Mouse (Mus musculus): ENCODE results near the gene Pus7l. TPM values are rescaled to one million over a fixed set of nuclear protein-coding genes. Genes with fewer than 3 reads are reported as not detected.

Pus7l gene
- polyA plus RNA-seq, 1 experiment from 2014 or later = 5.9 TPM

DNA sequence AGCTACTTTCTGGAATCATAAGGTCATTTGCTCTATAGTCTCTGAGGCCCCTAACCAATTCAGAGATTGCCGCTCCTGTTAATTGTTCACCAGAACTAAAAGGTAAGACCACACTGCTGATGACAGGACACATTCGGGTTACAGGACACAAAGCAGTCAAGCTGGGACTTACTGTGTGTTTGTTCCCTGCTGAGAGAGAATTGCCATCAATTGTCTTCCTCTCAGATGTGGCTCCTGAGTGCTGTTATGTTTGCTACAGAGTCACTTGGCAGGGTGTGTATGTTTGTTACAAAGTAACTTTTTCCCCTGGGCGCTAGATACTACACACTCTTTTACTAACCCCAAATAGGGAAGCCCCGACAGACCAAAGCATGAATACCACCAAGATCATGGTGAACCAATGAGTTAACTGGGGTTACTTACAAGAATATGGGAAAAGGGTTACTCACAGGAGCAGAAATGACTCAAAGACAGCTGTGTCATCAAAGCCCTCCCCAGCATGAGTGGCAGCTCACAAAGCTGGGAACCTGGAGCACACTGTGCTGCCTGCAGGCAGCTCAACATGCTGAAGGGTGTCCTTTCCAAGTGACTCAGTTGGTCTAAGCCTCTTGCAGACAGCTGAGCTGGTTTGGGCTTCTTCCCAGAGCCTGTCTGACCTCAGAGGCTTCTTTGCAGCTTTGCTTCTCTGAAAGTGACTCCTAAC, 31.4 kb upstream of the Pus7l start:
- no peaks in the 10 kb centered on the region for H3K4me1 ChIP-seq (ENCODE audit: control insufficient read depth, insufficient read depth, low read length)
- 62% methylated on average over 4 of the region's 4 CpGs for WGBS (ENCODE audit: insufficient replicate concordance)
- no peak overlapping the region for H3K4me2 ChIP-seq
- no peak overlapping the region for H3K4me3 ChIP-seq (ENCODE audit: low read depth, low read length)
- H3K27me3 ChIP-seq (ENCODE audit: control insufficient read depth, insufficient read depth, low read length) = no peaks in the 10 kb centered on the region
- H3K27ac ChIP-seq (ENCODE audit: low read depth, low read length) = no peak overlapping the region
- no peak overlapping the region for H3K9ac ChIP-seq (ENCODE audit: low read depth, low read length)
- peaks cover 3% of the 10 kb centered on the region for H3K36me3 ChIP-seq (ENCODE audit: control insufficient read depth, insufficient read depth, low read length)
- no peaks in the 10 kb centered on the region for H3K9me3 ChIP-seq (replicated peaks; ENCODE audit: control insufficient read depth, low read length)
- no peak for ATAC-seq (replicated peaks; ENCODE audit: insufficient number of reproducible peaks, low FRiP score, low TSS enrichment)

DNA sequence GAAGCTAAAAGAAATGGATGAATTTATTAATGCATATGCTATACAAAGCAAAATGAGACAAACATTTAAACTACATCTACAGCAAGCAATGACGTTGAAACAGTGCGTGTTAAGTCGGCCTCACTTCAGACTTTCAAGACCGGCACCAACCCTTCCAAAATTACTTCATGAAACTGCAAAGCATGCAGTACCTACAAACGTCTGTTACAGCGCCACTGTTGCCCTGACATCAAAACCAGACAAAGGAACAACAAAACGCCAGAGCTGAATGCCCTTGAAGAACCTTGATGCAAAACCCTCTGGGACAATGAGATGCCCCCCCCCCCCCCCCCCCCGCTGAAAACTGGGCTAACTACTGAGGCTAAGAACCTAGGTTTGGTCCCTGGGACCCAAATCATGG, 29.4 kb upstream of the Pus7l start:
- ATAC-seq (replicated peaks; ENCODE audit: insufficient number of reproducible peaks, low FRiP score, low TSS enrichment) = no peak
- Histone ChIP-seq H3K9ac (ENCODE audit: low read depth, low read length) (no peak overlapping the region), H3K4me3 (ENCODE audit: low read depth, low read length) (no peak overlapping the region), H3K27me3 (ENCODE audit: control insufficient read depth, insufficient read depth, low read length) (no peaks in the 10 kb centered on the region), H3K9me3 (replicated peaks; ENCODE audit: control insufficient read depth, low read length) (no peaks in the 10 kb centered on the region), H3K4me2 (no peak overlapping the region), H3K4me1 (ENCODE audit: control insufficient read depth, insufficient read depth, low read length) (no peaks in the 10 kb centered on the region), H3K36me3 (ENCODE audit: control insufficient read depth, insufficient read depth, low read length) (no peaks in the 10 kb centered on the region), H3K27ac (ENCODE audit: low read depth, low read length) (no peak overlapping the region)
- 62% methylated on average over 8 of the region's 8 CpGs for WGBS (ENCODE audit: insufficient replicate concordance)

DNA sequence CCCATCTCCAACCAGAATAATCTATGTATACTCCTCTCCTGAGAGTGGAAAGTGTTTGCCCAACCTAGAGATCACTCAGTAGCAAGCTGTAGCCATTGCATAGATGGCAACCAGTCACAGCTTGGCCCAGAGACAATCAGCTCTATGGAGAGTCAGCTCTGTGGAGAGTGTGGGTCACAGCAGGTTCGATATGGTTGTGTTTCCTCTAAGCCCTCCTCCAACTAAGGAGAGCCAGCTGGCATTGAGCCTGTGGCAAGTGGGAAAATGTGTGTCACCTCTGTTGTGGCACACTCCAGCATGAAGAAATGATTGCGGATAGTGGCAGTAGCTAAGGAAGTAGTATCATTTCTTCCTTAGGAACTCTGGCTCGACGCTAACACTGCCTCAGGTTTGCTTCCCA, 28.2 kb upstream of the Pus7l start:
- H3K9me3 ChIP-seq (replicated peaks; ENCODE audit: control insufficient read depth, low read length) = no peaks in the 10 kb centered on the region
- no peak overlapping the region for H3K27ac ChIP-seq (ENCODE audit: low read depth, low read length)
- H3K4me1 ChIP-seq (ENCODE audit: control insufficient read depth, insufficient read depth, low read length) = no peaks in the 10 kb centered on the region
- 83% methylated on average over 4 of the region's 4 CpGs for WGBS (ENCODE audit: insufficient replicate concordance)
- H3K4me2 ChIP-seq = no peak overlapping the region
- H3K9ac ChIP-seq (ENCODE audit: low read depth, low read length) = no peak overlapping the region
- no peak for ATAC-seq (replicated peaks; ENCODE audit: insufficient number of reproducible peaks, low FRiP score, low TSS enrichment)
- H3K4me3 ChIP-seq (ENCODE audit: low read depth, low read length) = no peak overlapping the region
- no peaks in the 10 kb centered on the region for H3K27me3 ChIP-seq (ENCODE audit: control insufficient read depth, insufficient read depth, low read length)
- H3K36me3 ChIP-seq (ENCODE audit: control insufficient read depth, insufficient read depth, low read length) = no peaks in the 10 kb centered on the region

DNA sequence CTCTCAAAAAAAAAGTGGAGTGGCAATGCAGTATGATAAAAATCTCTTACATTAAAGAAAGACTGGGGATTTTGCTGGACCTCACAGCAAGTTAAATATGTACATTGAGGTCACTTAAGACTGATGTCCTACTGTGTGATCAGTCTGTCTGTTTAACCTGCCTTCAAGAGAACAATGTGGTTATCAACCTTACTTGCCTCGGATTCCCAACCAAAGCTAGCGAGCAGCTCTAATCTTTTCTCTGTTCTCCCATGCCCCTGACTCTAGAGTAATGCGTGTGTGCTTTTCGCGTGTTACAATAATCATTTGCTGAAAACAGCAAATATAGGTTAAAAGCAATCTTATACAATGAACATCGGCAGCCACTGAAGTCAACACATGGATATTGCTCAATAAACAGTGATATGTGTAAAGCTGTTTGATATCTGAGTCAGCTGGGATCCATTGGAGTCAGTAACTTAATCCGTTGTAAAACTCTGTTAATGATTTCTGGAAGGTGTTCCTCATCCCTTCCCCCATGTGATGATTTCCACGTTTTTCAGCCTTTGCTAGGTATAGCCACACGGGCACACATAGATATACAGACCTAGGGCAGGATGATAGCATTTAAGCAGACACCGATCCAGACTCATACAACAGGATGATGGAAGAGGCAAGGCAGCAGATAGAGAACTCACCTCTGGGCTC, 25.3 kb upstream of the Pus7l start:
- no peak overlapping the region for H3K9ac ChIP-seq (ENCODE audit: low read depth, low read length)
- ATAC-seq (replicated peaks; ENCODE audit: insufficient number of reproducible peaks, low FRiP score, low TSS enrichment) = no peak
- H3K4me3 ChIP-seq (ENCODE audit: low read depth, low read length) = no peak overlapping the region
- H3K27me3 ChIP-seq (ENCODE audit: control insufficient read depth, insufficient read depth, low read length) = no peaks in the 10 kb centered on the region
- H3K27ac ChIP-seq (ENCODE audit: low read depth, low read length) = no peak overlapping the region
- H3K4me1 ChIP-seq (ENCODE audit: control insufficient read depth, insufficient read depth, low read length) = no peaks in the 10 kb centered on the region
- H3K9me3 ChIP-seq (replicated peaks; ENCODE audit: control insufficient read depth, low read length) = no peaks in the 10 kb centered on the region
- H3K4me2 ChIP-seq = no peak overlapping the region
- WGBS (ENCODE audit: insufficient replicate concordance) = 81% methylated on average over 10 of the region's 10 CpGs
- no peaks in the 10 kb centered on the region for H3K36me3 ChIP-seq (ENCODE audit: control insufficient read depth, insufficient read depth, low read length)

DNA sequence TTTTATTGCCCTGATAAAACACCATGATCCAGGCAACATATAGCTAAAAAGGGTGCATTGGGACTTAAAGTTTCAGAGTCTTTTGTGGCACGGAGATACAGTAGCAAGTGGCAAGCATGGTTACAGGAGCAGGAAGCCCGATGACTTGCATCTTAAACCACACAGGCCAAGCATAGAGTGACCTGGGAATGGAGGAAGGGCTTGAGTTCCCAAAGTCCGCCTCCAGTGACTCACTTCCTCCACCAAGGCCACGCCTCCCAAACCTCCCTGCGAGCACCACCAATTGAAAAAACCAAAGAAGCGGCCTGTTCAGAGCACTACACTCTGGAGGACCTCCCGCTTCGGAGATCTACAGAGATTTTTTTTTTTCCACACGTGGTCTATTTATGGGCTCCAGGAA, 22.5 kb upstream of the Pus7l start:
- Histone ChIP-seq H3K36me3 (ENCODE audit: control insufficient read depth, insufficient read depth, low read length) (no peaks in the 10 kb centered on the region), H3K4me2 (no peak overlapping the region), H3K4me1 (ENCODE audit: control insufficient read depth, insufficient read depth, low read length) (no peaks in the 10 kb centered on the region), H3K9ac (ENCODE audit: low read depth, low read length) (no peak overlapping the region), H3K27me3 (ENCODE audit: control insufficient read depth, insufficient read depth, low read length) (no peaks in the 10 kb centered on the region), H3K9me3 (replicated peaks; ENCODE audit: control insufficient read depth, low read length) (no peaks in the 10 kb centered on the region), H3K4me3 (ENCODE audit: low read depth, low read length) (no peak overlapping the region), H3K27ac (ENCODE audit: low read depth, low read length) (no peak overlapping the region)
- no peak for ATAC-seq (replicated peaks; ENCODE audit: insufficient number of reproducible peaks, low FRiP score, low TSS enrichment)
- 78% methylated on average over 9 of the region's 9 CpGs for WGBS (ENCODE audit: insufficient replicate concordance)

DNA sequence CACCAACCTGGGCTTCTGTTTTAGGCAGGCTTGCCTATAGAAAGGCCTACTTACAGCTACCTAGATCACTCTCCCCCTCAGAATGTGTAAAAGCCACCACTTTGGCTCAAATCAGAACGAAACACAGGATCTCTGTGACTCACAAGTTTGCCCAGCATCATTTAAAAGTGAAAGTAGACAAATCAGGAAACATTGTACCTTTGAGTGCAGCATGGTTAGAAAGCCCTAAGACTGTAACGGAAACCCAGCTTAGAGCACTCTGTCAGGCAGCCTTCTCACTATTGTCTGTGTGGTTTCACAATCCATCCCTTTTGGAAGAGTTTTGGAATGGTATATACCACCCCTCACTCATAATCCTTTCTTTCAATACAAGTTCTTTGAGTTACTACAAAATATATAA, 21.6 kb upstream of the Pus7l start:
- no peak for ATAC-seq (replicated peaks; ENCODE audit: insufficient number of reproducible peaks, low FRiP score, low TSS enrichment)
- Histone ChIP-seq H3K4me1 (ENCODE audit: control insufficient read depth, insufficient read depth, low read length) (no peaks in the 10 kb centered on the region), H3K27me3 (ENCODE audit: control insufficient read depth, insufficient read depth, low read length) (no peaks in the 10 kb centered on the region), H3K4me3 (ENCODE audit: low read depth, low read length) (no peak overlapping the region), H3K27ac (ENCODE audit: low read depth, low read length) (no peak overlapping the region), H3K9me3 (replicated peaks; ENCODE audit: control insufficient read depth, low read length) (no peaks in the 10 kb centered on the region), H3K9ac (ENCODE audit: low read depth, low read length) (no peak overlapping the region), H3K4me2 (no peak overlapping the region), H3K36me3 (ENCODE audit: control insufficient read depth, insufficient read depth, low read length) (no peaks in the 10 kb centered on the region)
- 77% methylated on average over 2 of the region's 2 CpGs for WGBS (ENCODE audit: insufficient replicate concordance)

DNA sequence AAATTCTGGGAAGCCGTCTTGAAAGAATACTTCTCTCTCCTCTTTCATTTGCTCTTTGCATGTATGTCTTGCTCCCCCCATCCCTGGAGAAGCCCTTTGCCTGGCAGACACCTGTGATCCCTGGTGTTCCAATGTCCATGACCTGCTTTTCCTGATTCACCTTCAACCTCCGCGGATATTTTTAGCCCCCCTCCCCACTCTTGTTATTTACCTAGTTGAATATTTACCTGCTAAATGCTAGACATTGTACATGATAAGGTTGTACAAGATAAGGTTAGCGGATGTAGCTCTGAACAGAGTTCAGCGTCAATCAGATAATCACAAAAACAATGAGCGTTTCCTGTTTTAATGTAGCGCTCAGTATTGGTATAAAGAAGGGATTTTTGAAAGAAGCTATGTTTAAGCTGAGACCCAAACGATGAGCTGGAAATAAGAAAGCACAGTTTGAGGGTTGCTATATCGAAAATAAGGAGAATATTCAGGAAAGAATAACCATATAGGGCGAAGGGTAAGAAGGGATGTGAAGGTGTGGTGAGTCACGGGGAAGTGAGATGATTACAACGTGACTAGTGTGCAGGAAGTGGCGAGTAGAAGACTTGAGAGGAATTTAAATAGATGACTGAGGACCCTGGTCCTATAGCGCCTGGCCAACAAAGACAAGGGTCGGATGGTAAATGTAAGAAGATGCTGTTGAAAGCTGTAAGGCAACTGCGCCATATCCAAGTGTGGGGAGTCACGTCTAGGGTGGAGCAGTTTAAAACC, 15.7 kb upstream of the Pus7l start:
- Histone ChIP-seq H3K9ac (ENCODE audit: low read depth, low read length) (no peak overlapping the region), H3K27ac (ENCODE audit: low read depth, low read length) (no peak overlapping the region), H3K4me2 (no peak overlapping the region), H3K4me1 (ENCODE audit: control insufficient read depth, insufficient read depth, low read length) (no peaks in the 10 kb centered on the region), H3K27me3 (ENCODE audit: control insufficient read depth, insufficient read depth, low read length) (no peaks in the 10 kb centered on the region), H3K36me3 (ENCODE audit: control insufficient read depth, insufficient read depth, low read length) (no peaks in the 10 kb centered on the region), H3K9me3 (replicated peaks; ENCODE audit: control insufficient read depth, low read length) (no peaks in the 10 kb centered on the region), H3K4me3 (ENCODE audit: low read depth, low read length) (no peak overlapping the region)
- 70% methylated on average over 17 of the region's 17 CpGs for WGBS (ENCODE audit: insufficient replicate concordance)
- ATAC-seq (replicated peaks; ENCODE audit: insufficient number of reproducible peaks, low FRiP score, low TSS enrichment) = no peak

DNA sequence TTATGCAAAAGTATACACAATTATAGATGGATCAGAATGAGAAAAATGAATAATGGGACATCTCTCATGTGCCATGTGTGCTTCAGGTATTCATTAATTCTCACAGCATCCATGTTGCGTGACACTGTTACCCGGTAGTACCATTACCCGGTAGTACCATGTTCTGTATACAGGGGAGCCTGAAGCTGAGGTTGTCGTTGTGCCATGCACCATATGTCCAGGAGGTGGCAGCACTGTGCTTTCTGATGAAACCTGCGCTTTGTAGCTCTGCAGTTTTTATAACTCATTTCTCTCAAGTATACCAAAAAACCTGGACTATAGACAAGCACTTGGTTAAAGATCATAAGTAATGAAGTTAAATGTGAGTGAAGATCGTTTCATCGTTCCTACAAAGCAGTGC, 14.1 kb upstream of the Pus7l start:
- Histone ChIP-seq H3K27ac (ENCODE audit: low read depth, low read length) (no peak overlapping the region), H3K9ac (ENCODE audit: low read depth, low read length) (no peak overlapping the region), H3K36me3 (ENCODE audit: control insufficient read depth, insufficient read depth, low read length) (no peaks in the 10 kb centered on the region), H3K4me3 (ENCODE audit: low read depth, low read length) (no peak overlapping the region), H3K9me3 (replicated peaks; ENCODE audit: control insufficient read depth, low read length) (no peaks in the 10 kb centered on the region), H3K27me3 (ENCODE audit: control insufficient read depth, insufficient read depth, low read length) (no peaks in the 10 kb centered on the region), H3K4me1 (ENCODE audit: control insufficient read depth, insufficient read depth, low read length) (no peaks in the 10 kb centered on the region), H3K4me2 (no peak overlapping the region)
- no peak for ATAC-seq (replicated peaks; ENCODE audit: insufficient number of reproducible peaks, low FRiP score, low TSS enrichment)
- WGBS (ENCODE audit: insufficient replicate concordance) = 25% methylated on average over 7 of the region's 7 CpGs

Measured in heart, embryonic 11.5 days (tissue).